Mouse (Mus musculus) neutrophil, adult 5-6 weeks (primary cell): ENCODE results near the gene Zbed4. TPM values are rescaled to one million over a fixed set of nuclear protein-coding genes. Genes with fewer than 3 reads are reported as not detected.
A peak's percentile ranks its signal among the peaks of the same experiment; 100 is the strongest.
"Not testable (repeated sequence)": the region's sequence is repeated elsewhere in the genome, so short reads cannot be mapped to it uniquely, and the experiment has no call there.

Experiments used
- ATAC-seq: fragments of 151-379, 151-347 bp; 2 replicates; pipeline ENCODE4 v1.8.0; 2017; ENCODE audit warnings: mild to moderate bottlenecking, moderate TSS enrichment; ENCODE audit not compliant: insufficient number of reproducible peaks, poor library complexity, low FRiP score, severe bottlenecking; ENCODE audit errors: extremely low read depth
- total RNA-seq: library from RNA; stranded (forward); fragments of 200-1000 nt; gene quantifications from 2 replicates; pipeline ENCODE4 v1.2.3, GENCODE M21; 2017

The Zbed4 gene
- 27.8 and 30.8 TPM in 2 replicates for total RNA-seq

GRCm38 (mm10) chr15:88751564-88752402, at the start of gene Zbed4:
Zbed4 (plus strand) TSS chr15:88751660.
- ATAC-seq = peak; percentile 25; the same call in 1 of the 2 replicates

GRCm38 (mm10) chr15:88702501-88702900, 49.0 kb upstream of the Zbed4 start:
- ATAC-seq = no peak

- ATAC-seq = no peak
These were observed 47.2 kb upstream of the Zbed4 start for GRCm38 (mm10) chr15:88704284-88704683.

GRCm38 (mm10) chr15:88706320-88706719, 45.1 kb upstream of the Zbed4 start:
- ATAC-seq = no peak

GRCm38 (mm10) chr15:88706987-88707386, 44.5 kb upstream of the Zbed4 start:
- not testable (repeated sequence) for ATAC-seq

GRCm38 (mm10) chr15:88708204-88708603, 43.3 kb upstream of the Zbed4 start:
- no peak for ATAC-seq

- no peak for ATAC-seq
These were observed 42.6 kb upstream of the Zbed4 start for GRCm38 (mm10) chr15:88708657-88709511.

- no peak for ATAC-seq
These were observed 41.6 kb upstream of the Zbed4 start for GRCm38 (mm10) chr15:88709878-88710277.

GRCm38 (mm10) chr15:88712501-88712900, 39.0 kb upstream of the Zbed4 start:
- ATAC-seq = no peak

GRCm38 (mm10) chr15:88714021-88714589, 37.4 kb upstream of the Zbed4 start:
- no peak for ATAC-seq

GRCm38 (mm10) chr15:88716350-88716749, 35.1 kb upstream of the Zbed4 start:
- peak; percentile 37; the same call in 1 of the 2 replicates for ATAC-seq

- no peak for ATAC-seq
These were observed 34.2 kb upstream of the Zbed4 start for GRCm38 (mm10) chr15:88717239-88717638.

GRCm38 (mm10) chr15:88723205-88723604, 28.3 kb upstream of the Zbed4 start:
- ATAC-seq = no peak

GRCm38 (mm10) chr15:88724311-88724710, 27.1 kb upstream of the Zbed4 start:
- no peak for ATAC-seq

- no peak for ATAC-seq
These were observed 26.4 kb upstream of the Zbed4 start for GRCm38 (mm10) chr15:88725036-88725435.

- no peak for ATAC-seq
These were observed 24.3 kb upstream of the Zbed4 start for GRCm38 (mm10) chr15:88727204-88727603.

- ATAC-seq = no peak
These were observed 20.7 kb upstream of the Zbed4 start for GRCm38 (mm10) chr15:88730717-88731116.

GRCm38 (mm10) chr15:88732405-88733020, 18.9 kb upstream of the Zbed4 start:
- ATAC-seq = peak; percentile 49
